Mouse (Mus musculus) left cerebral cortex, adult 8-10 months (tissue): Measurements from ENCODE around the gene Slc25a22. TPM values are rescaled to one million over a fixed set of nuclear protein-coding genes. Genes with fewer than 3 reads are reported as not detected.

Source experiments
- DNase-seq, 2 experiments: peaks; one replicate each; pipeline ENCODE4 v3.0.0; 2022; ENCODE audit warnings: low spot score in 2 of 2
- total RNA-seq, 4 experiments: library from RNA; stranded (reverse); gene quantifications; 2 replicates each; pipeline ENCODE4 v1.2.4; 2022

The Slc25a22 gene
- total RNA-seq, 4 experiments from 2014 or later, result 245 to 266 (median 253) TPM

GRCm38 (mm10) chr7:141436523-141436892 is 1.2 kb downstream of the Slc25a22 start:
- no peak for DNase-seq

GRCm38 (mm10) chr7:141435856-141436522 is 1.7 kb downstream of the Slc25a22 start:
- no peak for DNase-seq

GRCm38 (mm10) chr7:141435129-141435855 is 2.4 kb downstream of the Slc25a22 start:
- no peak for DNase-seq

GRCm38 (mm10) chr7:141434464-141434863 is 3.2 kb downstream of the Slc25a22 start:
- DNase-seq, result peak in 1 of 2 experiments; percentile 73

- no peak for DNase-seq
Measured at GRCm38 (mm10) chr7:141433517-141434400, 3.9 kb downstream of the Slc25a22 start.

- DNase-seq, result no peak
Measured at GRCm38 (mm10) chr7:141432741-141433516, 4.8 kb downstream of the Slc25a22 start.

- DNase-seq, result no peak
Measured at GRCm38 (mm10) chr7:141432186-141432611, 5.5 kb downstream of the Slc25a22 start.

GRCm38 (mm10) chr7:141431434-141432185 is 6.1 kb downstream of the Slc25a22 start:
- no peak for DNase-seq

- DNase-seq, result no peak
Measured at GRCm38 (mm10) chr7:141430585-141431240, 7.0 kb downstream of the Slc25a22 start.

GRCm38 (mm10) chr7:141429840-141430584 is 7.7 kb downstream of the Slc25a22 start:
- DNase-seq, result no peak

GRCm38 (mm10) chr7:141429310-141429709 is 8.4 kb downstream of the Slc25a22 start, which contains the start of gene Cend1:
Gene Cend1 (minus strand): TSS chr7:141429491.
- DNase-seq, result peak; percentile 79 to 95

- no peak for DNase-seq
Measured at GRCm38 (mm10) chr7:141428701-141429100, 9.0 kb downstream of the Slc25a22 start.

GRCm38 (mm10) chr7:141426948-141427730 is 10.6 kb downstream of the Slc25a22 start:
- DNase-seq, result no peak

GRCm38 (mm10) chr7:141423811-141424210 is 13.9 kb downstream of the Slc25a22 start:
- DNase-seq, result no peak

- DNase-seq, result no peak
Measured at GRCm38 (mm10) chr7:141420030-141420702, 17.5 kb downstream of the Slc25a22 start.

GRCm38 (mm10) chr7:141418970-141419369 is 18.7 kb downstream of the Slc25a22 start:
- no peak for DNase-seq
